Mouse (Mus musculus): Measurements from ENCODE around the gene Zranb1. TPM values are rescaled to one million over a fixed set of nuclear protein-coding genes. Genes with fewer than 3 reads are reported as not detected.

Gene Zranb1
- total RNA-seq, 4 experiments from 2014 or later = 43.8 to 55.4 (median 47.9) TPM

DNA sequence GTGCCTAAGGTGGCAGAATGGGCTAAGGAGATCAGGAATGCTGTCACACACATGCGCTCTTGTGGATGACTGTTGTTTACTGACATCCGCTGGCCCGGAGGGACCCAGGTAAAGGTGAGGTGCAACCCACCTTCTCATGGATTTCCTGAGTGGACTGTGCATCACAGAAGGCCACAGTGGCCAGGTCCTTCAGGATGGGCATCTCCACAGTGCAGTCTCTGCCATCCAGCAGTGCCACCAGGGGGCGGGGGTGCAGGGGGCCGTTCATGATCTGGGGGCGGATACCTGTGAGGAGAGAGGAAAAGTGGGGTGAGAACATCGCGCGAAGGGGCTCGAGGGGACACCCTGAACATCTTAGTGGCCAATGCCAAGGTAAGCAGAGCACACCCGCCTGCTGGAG lies 68.1 kb downstream of the Zranb1 start:
- DNase-seq (ENCODE audit: low spot score in 2 of 2) = no peak

DNA sequence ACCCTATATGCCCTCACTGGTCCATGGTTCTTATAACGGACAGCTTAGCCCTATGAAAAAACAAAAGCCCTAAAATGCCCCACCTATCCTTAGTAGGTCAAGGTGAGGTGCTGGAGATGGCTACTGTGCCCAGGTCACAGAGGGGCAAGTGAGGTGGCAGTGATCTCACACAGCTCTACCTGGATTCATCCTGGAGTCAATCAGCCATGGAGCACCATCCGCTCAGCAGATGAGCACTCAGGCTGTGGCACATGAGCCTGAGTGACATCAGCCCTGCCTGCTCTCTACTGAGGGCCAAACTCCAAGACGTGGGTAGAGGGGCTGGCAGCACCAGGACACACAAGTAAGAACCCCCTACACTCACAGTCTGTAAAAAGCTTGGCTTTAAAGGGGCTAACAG lies 70.4 kb downstream of the Zranb1 start:
- DNase-seq (ENCODE audit: low spot score in 2 of 2) = no peak

DNA sequence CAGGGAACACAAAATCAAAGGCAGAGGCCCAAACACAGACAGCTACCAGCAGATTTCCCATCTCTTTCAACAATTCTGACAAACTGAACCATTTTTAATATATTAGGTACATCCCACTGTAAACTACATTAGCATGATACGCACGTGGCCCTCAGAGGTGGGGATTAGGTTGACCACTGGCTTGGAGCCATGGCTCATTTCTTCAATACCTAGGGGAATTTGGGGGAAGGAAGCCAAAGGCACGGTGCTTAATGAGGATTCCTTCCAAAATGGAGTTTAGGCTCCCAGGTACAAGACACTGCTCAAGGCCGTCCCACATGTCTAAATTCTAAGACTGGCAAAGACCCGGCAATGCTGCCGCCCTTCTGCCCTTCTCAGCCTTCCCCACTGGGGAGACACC lies 71.3 kb downstream of the Zranb1 start:
- DNase-seq (ENCODE audit: low spot score in 2 of 2) = no peak

DNA sequence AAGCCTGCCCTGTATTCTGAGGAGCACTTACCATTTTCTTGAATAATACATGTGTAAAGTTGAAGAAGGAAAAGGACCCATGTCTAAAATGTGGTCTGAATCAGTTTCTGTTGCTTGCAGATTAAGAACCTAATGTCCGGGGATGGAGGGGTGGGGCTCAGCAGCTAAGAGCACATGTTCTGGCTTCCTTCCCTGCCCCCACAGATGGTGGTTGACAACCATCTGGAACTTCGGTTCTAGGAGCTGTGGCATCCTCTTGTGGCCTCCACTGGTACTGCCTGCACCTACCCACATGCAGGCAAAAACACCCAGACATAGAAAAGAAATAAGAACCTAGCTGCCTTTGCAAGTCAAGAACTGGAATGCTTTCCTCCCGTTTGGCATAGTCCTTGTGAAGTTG lies 72.5 kb downstream of the Zranb1 start:
- DNase-seq (ENCODE audit: low spot score in 2 of 2) = peak; percentile 75 to 79

DNA sequence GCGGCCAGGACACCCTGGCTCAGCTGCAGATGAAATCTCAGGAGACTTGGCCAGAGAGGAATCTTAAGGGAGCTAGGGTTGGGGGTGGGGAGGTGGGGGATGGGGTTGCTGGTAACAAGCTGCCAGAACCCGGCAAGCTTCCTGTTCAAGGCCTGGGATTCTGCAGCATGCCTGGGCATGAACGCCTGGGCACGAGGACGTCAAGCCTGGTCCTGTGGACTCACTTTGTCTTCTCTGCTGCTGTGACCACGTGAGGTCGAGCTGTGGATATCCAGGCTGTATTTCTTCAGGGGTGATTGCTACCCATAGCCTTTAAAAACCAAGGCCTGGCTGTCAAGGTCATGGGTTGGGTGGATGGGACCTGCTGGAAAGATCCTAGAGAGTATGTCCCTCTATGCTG lies 74.8 kb downstream of the Zranb1 start:
- no peak for DNase-seq (ENCODE audit: low spot score in 2 of 2)

DNA sequence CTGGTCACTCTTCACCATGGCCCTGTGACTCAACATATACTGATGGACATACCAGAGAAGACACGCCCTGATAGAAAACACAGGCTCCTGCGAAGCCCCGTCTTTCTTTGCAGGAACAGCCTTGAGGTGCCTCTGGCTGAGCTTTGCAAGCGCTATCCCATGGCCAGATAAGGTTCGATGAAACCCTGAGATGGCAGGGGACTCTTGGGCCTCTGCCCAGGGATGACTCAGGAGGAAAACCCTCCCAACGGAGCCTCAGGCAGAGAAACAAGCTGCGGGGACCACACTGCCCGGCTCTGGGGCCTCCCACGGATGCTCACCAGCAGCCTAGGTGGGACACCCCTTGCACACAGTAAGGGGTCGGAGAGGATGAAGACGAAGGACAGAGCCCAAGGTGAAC lies 76.4 kb downstream of the Zranb1 start:
- DNase-seq (ENCODE audit: low spot score in 2 of 2) = no peak

DNA sequence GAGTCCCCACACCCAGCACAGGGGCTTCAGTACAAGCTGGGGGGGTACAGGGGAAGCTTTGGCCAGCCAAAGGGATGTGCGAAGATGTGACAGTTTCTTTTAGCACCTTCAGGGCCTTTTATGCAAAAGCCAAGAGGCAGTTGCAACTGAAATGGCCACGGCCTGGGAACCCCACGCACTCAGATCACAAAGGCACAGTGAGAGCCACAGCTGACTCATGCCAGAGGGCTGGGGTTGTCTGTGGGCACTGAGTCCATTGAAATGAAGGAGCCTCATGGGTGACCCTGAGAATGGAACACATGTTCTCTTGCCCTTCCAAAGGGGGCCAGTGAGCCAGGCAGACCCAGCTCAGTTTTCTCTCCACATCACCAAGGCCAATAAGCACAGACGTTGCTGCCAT lies 77.7 kb downstream of the Zranb1 start:
- no peak for DNase-seq (ENCODE audit: low spot score in 2 of 2)

DNA sequence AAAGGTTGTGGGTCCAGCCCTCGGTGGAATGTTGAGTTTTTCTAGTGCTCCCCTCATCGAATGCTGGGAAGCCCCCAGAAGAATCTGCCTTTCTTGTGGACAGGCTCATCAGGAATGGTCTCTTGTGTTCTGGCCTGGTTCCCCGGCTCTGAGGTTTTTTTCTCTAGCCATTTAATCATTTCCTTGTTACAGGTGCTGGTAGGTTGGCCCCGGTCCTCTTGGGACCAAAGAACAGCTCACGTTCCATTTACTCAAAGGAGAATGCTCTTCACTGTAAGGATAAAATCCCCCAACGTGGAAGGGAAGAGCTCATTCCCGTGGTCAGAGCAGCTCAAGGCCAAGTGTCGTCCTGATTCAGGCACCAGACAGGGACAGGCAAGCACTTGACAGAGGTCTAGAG lies 78.7 kb downstream of the Zranb1 start:
- DNase-seq (ENCODE audit: low spot score in 2 of 2) = no peak

DNA sequence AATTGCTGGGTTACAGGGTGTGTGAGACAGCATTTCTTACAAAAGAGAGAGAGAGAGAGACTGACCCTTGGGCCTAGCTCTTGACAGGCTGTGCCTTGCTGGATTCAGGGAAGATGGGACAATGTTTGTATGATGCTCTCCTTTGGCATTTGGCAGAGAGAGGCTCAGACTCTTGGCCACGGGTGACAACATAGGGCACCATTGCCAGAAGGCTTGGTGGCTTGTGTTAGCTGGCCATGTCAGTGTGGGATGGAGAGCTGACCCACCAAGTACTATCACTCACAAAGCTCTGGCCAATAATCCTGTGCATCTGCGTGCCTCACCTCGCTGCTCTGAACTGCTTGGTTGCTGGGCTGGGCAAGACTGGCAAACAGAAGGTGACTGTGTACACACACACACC lies 79.5 kb downstream of the Zranb1 start:
- no peak for DNase-seq (ENCODE audit: low spot score in 2 of 2)

DNA sequence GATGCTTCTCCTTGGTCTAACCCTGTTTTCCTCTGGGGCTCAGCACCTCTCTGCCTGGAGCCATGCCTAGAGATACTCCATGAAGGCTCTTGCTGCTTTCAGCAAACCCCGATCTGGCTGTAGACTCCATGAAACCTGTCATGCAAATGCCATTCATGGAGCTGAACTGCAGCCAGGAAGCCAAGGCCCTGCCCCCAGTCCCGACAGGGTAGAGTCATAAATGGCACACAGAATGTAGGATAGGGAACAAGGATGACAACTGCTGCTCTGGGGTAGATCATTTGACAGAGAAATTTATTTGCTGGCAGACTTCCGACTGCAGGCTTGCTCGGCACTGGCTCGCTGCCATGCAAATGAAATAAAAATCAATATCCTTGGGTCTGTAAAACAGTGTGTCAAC lies 80.2 kb downstream of the Zranb1 start:
- DNase-seq (ENCODE audit: low spot score in 2 of 2) = no peak

DNA sequence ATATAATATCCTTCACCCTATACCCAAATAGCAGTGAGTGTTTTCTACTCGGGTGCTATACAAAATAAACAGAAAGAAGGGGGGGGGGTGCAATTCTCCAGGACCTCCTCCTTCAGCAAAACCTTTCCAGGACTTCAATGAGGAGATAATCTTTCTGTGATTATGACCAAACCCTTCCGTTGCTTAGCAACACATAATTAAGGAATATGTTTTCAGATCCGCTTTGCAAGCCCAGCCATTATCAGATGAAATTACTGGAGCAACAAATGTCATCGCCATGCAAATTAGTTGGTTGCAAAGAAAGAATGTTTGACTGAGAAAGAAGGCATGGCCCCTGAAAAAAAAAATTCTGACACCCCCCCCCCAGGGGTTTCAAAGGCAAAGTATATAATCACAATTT lies 80.7 kb downstream of the Zranb1 start:
- DNase-seq (ENCODE audit: low spot score in 2 of 2) = no peak

DNA sequence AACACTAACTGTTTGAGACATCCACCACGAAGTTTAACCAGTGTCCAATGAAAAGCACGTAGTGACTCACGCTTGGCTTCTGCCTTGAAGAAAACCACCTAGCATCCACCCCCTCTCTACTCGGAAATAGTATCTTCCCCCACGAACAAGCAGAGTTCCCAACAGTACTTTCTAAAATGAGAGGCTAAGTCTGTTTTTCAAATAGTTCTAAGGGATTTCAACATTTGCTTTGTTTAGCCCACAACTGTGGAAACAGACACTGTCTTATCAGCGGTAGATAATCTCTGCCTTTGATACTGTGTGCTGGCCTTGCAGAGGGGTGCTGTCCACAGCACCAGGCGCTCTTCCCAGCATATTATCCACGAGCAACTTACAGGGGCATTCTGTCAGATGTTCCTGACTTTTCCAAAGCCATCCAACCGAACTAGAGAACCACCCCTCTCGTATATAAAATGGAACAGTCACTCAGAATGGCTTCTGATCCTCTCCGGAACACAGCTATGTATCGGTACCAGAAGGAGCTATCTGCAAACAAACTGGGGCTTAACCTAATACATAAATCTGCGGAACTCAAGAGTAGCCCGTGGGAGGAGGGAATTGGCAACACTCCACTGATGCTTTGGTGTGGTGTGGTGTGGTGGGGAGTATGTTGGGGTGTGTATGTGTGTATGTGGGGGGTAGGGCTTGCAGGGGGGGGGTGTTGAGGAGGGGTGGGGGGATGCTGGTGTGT lies 81.9 kb downstream of the Zranb1 start:
- peak in 1 of 2 experiments; percentile 64 for DNase-seq (ENCODE audit: low spot score in 2 of 2)

DNA sequence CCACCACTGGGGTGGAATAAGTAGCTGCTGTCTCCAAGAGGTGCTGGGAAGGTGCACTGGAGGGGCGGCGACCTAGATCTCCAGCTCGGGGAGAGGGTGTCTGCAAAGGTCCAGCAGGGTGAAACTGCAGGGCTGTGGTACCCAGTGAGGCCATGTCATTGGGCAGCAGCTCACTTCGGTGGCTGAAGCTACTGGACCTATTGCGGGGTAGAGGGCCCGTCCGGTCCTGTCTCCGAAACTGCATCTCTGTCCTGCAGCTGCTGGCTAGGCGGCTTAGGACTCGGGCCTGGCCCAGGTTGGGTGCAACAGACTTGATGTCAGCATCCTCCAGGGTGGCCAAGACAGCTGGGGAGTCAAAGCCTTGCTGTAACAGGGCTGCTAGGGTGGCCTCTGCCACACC lies 83.0 kb downstream of the Zranb1 start:
- no peak for DNase-seq (ENCODE audit: low spot score in 2 of 2)

DNA sequence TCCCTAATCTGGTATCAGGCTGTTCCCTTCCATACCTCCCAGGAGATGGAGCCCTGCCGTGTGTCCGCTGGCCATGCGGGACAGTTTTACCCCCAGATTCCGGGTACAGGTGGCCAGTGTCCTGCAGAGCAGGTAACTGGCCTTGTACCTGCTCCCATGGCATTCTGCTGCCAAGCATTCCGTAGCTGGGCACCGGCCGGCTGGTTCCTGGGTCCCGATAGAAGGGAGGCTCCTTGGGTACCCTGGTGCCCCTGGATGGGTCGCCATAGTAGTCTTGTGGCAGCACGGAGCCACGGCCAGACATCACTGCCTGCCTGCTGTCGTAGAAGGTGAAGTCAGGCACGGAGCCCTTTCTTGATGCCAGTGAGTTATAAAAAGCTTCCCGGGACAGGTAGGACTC lies 83.7 kb downstream of the Zranb1 start:
- DNase-seq (ENCODE audit: low spot score in 2 of 2) = no peak

DNA sequence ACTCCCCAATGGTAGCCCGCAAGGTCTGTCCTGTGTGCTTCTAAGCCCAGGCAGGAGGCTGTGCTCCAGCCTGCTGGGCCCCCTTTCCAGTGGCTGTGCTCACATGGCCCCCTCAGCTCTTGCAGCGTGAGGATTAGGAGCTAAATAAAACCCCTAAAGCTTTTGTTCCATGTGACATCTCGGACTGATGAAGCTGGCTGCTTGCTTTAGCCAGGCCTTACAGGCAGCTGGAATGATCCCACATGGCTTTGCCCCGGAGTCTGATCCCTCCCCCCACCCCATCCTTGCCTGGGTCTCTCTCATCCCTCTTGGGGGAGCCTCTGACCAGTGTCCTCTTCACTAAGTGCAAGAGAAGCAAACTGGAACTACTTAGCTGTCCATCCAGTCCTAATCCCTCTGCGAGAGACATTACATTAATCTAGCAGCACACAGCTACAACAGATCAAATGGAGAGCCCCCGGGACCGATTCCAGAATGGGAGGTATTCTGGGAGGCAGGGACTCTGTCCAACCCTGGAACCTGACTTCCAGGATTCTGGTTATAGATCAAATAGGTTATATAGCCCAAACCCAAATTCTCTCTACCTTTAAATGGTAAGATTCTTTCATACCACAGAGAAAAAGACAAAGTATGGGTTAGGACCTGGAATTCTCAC lies 84.6 kb downstream of the Zranb1 start:
- no peak for DNase-seq (ENCODE audit: low spot score in 2 of 2)

DNA sequence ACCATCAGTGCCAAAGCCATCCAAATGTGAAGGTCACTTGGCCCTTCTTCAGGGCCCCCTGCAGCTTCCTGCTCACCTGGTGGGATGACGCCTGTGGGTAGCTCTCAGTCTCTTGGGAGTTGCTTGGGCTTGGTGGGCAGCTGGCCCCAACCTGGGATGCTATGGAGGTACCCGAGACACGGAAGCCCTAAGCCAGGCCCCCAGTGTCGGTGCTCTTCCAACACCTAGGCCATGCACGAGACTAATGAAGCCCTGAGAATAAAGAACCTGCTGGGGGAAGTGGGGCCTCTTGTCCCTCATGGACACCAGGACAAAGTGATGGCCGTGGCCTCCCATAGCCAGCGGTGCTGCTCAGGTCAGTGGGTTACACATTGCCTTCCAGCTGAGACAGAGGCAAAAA lies 88.0 kb downstream of the Zranb1 start:
- no peak for DNase-seq (ENCODE audit: low spot score in 2 of 2)

DNA sequence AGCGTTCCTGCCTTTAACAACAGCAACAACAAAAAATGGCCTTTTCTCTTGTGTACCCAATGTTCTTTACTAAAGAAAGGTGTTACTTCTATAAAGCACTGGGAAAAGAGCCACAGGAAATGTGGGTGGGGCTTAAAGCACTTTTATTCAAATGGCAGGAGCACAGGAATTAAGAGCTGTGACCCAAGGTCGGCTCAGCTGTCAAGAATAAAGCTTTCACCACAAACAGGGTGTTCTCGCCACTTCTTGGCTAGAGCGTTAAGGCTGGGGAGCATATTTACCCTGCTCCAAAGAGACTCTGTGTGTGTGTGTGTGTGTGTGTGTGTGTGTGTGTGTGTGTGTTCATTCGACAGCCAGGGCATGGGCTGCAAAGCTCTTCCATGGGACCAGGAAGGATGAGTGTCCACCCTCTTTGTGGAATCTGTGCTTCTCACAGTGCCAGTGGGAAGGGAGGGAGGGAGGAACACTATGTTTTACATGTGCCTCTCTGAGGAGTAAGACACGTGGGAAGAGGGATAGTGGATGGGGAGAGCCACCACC lies 88.6 kb downstream of the Zranb1 start:
- no peak for DNase-seq (ENCODE audit: low spot score in 2 of 2)

DNA sequence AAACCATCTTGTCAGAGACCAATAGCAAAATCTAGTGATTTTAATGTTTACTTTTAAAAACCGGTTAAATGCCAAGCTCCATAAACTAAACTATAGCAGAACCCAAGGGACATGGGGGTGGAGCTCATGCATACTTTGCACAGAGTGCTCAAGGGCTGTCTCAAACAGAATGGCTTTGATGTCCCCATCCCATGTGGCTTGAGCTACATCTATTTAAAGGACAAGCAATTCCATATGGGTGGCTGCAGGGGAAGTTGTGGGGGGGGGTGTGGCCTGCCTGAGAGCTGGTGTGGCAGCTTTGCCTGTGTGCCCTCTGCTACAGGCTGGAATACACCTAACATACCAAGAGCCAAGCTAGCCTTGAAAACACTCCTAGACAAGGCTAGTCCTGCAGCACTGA lies 93.8 kb downstream of the Zranb1 start:
- no peak for DNase-seq (ENCODE audit: low spot score in 2 of 2)

DNA sequence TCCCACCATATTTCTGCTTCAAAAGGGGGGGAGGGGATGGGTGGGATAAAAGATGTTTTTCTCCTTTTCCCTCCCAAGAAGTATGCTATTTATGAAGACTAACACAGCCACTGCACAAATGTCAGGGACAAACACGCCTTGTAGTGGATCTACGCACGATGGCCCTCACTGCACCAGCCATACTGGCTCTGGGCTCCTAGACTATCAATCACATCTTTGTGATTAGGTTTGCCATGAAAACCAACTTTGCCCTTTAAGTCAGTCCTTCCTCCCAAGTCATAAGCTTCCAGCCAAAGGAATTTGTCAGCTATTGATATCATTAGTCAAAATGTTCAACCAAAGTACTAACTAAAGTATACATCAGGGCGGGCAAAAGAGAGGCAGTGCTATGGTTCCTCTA lies 97.0 kb downstream of the Zranb1 start:
- DNase-seq (ENCODE audit: low spot score in 2 of 2) = no peak

DNA sequence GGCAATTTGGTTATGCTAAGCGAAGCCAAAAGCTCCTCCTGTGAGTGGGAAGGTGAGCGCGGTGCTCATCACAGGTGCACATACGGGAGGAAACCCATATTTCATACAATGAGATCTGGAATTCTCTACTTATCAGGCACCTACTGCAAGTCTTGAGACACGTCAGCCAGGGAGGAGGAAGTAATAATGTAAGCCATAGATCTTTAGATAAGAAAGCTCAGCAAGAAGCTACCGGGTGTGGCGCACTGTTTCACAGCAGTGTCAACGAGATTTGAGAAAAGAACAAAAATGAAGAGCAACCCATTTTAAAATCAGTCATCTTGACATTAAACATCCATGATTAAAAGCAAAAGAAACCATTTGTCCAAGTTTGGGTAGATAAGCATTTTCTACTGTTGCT lies 98.1 kb downstream of the Zranb1 start:
- DNase-seq (ENCODE audit: low spot score in 2 of 2) = no peak

DNA sequence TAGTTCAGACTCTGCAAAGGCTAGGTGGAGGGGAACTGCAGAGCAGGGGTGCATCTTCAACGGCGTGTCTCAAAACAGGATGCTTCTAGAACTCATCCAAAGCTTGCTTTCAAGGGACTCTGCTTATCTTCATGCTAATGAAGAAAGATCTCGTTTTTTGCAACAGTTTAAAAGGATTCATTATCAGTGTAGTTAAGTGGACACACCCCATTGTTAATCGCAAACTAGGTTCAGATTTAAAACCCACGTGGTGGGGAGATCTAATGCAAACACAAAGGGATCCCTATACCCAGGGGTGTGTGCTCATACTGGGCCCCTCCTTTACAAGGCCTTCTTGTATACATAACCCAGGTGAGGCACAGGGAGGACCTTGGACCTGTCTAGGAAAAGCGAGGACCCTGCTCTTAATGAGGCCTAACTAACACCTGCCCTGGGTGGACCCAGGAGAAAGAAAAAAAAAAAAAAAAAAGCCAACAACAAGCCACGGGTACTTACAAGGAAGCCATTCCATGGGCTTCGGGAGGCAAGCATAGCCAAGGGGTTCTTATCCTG lies 98.6 kb downstream of the Zranb1 start:
- no peak for DNase-seq (ENCODE audit: low spot score in 2 of 2)

DNA sequence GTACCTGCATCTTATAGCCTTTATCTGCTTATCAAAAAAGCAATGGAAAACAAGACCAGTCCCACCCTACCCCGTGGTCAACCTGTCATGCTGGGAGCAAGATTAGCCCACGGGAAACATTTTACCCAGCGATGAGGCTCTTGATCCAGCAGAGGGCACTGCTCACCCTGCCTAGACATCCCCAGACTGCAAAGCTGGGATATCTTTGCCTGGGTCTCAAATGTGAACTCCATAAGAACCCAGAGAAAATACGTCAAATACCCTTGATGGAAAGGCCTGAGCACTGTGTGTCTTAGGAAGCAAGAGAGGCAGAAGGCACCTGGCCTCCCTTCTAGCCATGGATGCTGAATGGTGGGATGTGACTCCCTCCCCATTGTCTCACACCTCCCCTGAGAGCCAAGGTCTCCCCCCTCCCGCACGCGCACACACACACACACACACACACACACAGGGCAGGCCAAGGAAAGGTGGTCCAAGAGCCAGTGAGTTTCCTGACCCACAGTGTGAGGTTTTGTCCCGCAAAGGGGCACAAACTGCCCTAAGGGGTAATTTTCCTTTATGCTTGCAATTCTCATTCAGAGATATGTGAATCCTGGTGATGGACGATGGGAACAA lies 101.8 kb downstream of the Zranb1 start:
- DNase-seq (ENCODE audit: low spot score in 2 of 2) = peak in 1 of 2 experiments; percentile 39
